Mouse (Mus musculus) embryonic facial prominence, embryonic 10.5 days (tissue): Measurements from ENCODE around the gene Abhd6. TPM values are rescaled to one million over a fixed set of nuclear protein-coding genes. Genes with fewer than 3 reads are reported as not detected.

Source experiments
- DNase-seq: peaks from one replicate; pipeline ENCODE4 v3.0.0-alpha.2; 2017; ENCODE audit warnings: low spot score
- H3K27ac ChIP-seq: fragments of 300-500 bp; sonication (generic); replicated peaks from 2 replicates; pipeline ENCODE4 v1.5.1; 2016; ENCODE audit warnings: mild to moderate bottlenecking
- H3K27me3 ChIP-seq: fragments of 300-500 bp; sonication (generic); replicated peaks from 2 replicates; pipeline ENCODE4 v1.6.1; 2016; ENCODE audit warnings: low read depth, mild to moderate bottlenecking; ENCODE audit not compliant: poor library complexity, severe bottlenecking
- H3K36me3 ChIP-seq: fragments of 300-500 bp; sonication (generic); replicated peaks from 2 replicates; pipeline ENCODE4 v1.6.1; 2016; ENCODE audit warnings: mild to moderate bottlenecking, moderate library complexity
- H3K4me1 ChIP-seq: fragments of 300-500 bp; sonication (generic); 2 replicates; pipeline ENCODE4 v1.6.1; 2016
- H3K4me3 ChIP-seq: fragments of 300-500 bp; sonication (generic); 2 replicates; pipeline ENCODE4 v1.5.1; 2016; ENCODE audit warnings: mild to moderate bottlenecking, moderate library complexity
- H3K9me3 ChIP-seq: fragments of 300-500 bp; sonication (generic); 2 replicates; pipeline ENCODE4 v1.6.1; 2016; ENCODE audit warnings: mild to moderate bottlenecking
- WGBS: fragments of 180-500 bp; shearing (Covaris S2); methylation state at CpG from one replicate; pipeline ENCODE4 v1.1.7; 2016; 5-methylcytosine and 5-hydroxymethylcytosine counted together
- polyA plus RNA-seq: library from polyadenylated mRNA; unstranded; fragments of >200 nt; fragmentation: Nextera tagmentation; extraction: Ambion mirVana; gene quantifications from 2 replicates; pipeline ENCODE4 v1.2.1, GENCODE M21; 2016

The Abhd6 gene
- 16.9 and 17.6 TPM in 2 replicates for polyA plus RNA-seq

DNA sequence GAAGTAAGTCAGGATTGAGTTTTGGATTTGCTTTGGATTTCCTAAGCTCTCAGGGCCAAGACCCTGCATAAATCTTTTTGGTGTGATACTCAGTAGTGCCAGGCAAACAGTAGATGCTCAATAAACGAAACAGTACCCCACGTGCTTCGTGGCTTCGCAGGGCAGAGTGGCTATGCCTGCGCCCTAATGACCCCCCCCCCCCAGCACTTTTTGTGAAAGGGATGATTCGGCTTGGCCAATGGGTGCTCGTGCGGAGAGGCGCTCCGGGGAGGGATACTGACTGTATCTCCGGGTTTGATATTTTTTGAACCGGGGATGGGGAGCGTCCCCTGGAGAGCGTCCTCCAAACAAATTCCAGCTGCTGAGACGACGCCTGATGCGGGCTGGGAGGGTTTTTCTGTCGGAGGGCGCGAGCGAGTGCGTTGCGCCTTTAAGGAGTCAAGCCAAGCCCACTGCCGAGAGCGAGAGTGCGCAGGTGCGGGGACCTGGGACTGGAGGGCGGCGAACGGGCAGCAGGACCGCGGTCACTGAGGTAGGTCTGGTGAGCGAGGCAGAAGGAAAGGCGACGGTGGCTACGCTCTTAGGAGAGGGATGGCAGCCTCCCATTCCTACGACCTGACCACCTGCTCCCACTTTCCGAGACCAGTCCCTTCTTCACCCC is at the start of gene Abhd6:
Gene Abhd6 (plus strand): TSS at position 471 of the 661 bp plus-strand sequence.
- H3K27ac ChIP-seq: peak within 1 kb of the TSS; percentile 78
- 2% methylated on average over 38 of the region's 38 CpGs for WGBS
- H3K27me3 ChIP-seq: peaks cover 55% of the 10 kb centered on the region

DNA sequence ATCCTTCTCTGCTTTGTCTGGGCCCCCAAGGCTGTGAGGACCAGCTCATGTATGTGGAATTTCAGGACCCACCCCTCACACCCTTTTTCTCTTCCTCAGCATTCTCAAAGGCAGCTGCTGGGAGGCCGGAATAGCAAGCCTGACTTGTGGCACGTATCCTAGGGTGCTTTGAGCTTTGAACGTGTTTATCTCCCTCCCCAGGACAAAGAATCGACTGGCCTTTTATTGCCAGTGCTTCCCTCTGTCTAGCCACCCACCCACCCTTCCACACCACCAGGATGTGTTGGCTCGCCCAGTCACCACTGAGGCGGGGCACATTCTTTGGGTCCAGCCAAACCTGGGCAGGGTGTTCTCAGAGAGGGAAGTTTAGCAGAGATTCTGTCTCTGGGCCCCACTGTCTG is 48.6 kb upstream of the Abhd6 start:
- Histone ChIP-seq H3K27me3 (no peaks in the 10 kb centered on the region), H3K9me3 (no peaks in the 10 kb centered on the region), H3K36me3 (peaks cover 30% of the 10 kb centered on the region), H3K4me1 (peaks cover 28% of the 10 kb centered on the region), H3K27ac (no peak overlapping the region), H3K4me3 (no peak overlapping the region)
- WGBS: 50% methylated on average over 6 of the region's 6 CpGs
- no peak for DNase-seq

More for the DNA sequence above, at the start of gene Abhd6:
- peak within 1 kb of the TSS; percentile 71 for H3K4me3 ChIP-seq
- H3K36me3 ChIP-seq: no peaks in the 10 kb centered on the region
- DNase-seq: peak; percentile 93
- peaks cover 31% of the 10 kb centered on the region for H3K4me1 ChIP-seq
- no peaks in the 10 kb centered on the region for H3K9me3 ChIP-seq

DNA sequence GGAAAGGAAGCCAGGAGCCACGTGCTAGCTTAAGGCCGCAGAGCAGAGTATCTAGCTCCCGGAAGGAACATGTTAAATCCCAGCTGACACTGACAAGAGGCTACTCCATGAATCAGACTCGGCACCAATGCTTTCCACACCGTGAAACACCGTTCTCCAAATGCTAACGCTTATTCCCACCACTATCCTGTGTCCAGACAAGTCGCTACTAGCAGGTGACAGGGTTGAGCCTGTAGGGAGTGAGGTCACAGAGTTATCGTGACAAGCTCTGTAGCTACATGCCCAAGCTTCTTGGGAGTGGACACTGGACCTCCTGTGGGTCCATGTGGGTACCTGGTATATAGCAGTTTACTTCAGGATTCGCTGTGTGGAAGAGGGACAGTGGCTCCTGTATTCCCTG is 46.3 kb upstream of the Abhd6 start:
- no peaks in the 10 kb centered on the region for H3K27me3 ChIP-seq
- no peak overlapping the region for H3K4me3 ChIP-seq
- WGBS: 84% methylated on average over 10 of the region's 10 CpGs
- peaks cover 6% of the 10 kb centered on the region; the same call in 1 of the 2 replicates for H3K36me3 ChIP-seq
- no peaks in the 10 kb centered on the region for H3K9me3 ChIP-seq
- no peak for DNase-seq
- H3K4me1 ChIP-seq: peaks cover 28% of the 10 kb centered on the region
- H3K27ac ChIP-seq: no peak overlapping the region

DNA sequence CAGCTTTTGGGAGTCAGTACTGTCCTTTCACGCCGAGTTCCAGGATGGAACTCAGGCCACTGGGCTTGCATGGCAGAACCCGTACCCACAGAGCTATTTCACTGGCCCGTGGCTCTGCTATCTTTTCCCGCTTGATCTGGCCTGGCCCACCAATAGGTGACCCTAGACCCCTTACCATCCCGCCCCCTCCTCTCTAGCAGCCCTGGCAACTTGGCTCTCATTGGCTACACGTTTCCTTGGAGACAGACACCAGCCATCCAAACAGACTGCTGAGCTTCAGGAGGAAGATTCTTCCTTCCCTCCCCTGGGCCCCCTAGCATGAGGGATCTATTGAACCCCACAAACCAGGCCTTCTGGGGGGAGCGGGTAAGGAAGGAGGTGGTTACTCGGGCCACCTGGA is 45.7 kb upstream of the Abhd6 start, which contains the start of gene Gm45521:
Gene Gm45521 (plus strand): TSS at position 240 of the 400 bp plus-strand sequence.
- 54% methylated on average over 9 of the region's 9 CpGs for WGBS
- peak; percentile 43 for DNase-seq
- H3K27ac ChIP-seq: peak within 1 kb of the TSS; percentile 24; the same call in 1 of the 2 replicates
- H3K27me3 ChIP-seq: no peaks in the 10 kb centered on the region
- no peaks in the 10 kb centered on the region for H3K36me3 ChIP-seq
- H3K4me3 ChIP-seq: no peak within 1 kb of the TSS
- peaks cover 28% of the 10 kb centered on the region for H3K4me1 ChIP-seq
- H3K9me3 ChIP-seq: no peaks in the 10 kb centered on the region

DNA sequence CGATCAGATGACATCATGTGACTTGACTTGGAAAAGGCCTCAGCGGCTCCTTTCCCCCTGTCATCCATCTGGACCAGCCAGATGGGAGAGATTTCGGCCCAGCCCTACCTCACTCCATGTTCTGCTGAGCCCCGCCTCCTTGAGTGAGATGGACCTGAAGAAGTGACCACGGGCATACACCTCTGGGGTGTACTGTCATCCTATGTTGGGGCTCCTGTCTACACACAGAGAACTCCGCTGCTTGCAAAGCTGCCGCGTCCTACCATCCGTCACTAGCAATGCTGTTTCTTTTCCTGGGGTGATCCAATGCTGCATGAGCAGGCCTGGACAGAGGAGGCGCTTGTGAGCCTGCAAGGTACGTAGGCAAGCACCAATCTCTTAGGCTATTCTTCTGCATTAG is 42.1 kb upstream of the Abhd6 start:
- no peaks in the 10 kb centered on the region for H3K27me3 ChIP-seq
- peaks cover 15% of the 10 kb centered on the region for H3K4me1 ChIP-seq
- WGBS: 53% methylated on average over 11 of the region's 11 CpGs
- no peaks in the 10 kb centered on the region for H3K9me3 ChIP-seq
- H3K4me3 ChIP-seq: no peak overlapping the region
- peak; percentile 38 for DNase-seq
- no peaks in the 10 kb centered on the region for H3K36me3 ChIP-seq
- H3K27ac ChIP-seq: no peak overlapping the region

DNA sequence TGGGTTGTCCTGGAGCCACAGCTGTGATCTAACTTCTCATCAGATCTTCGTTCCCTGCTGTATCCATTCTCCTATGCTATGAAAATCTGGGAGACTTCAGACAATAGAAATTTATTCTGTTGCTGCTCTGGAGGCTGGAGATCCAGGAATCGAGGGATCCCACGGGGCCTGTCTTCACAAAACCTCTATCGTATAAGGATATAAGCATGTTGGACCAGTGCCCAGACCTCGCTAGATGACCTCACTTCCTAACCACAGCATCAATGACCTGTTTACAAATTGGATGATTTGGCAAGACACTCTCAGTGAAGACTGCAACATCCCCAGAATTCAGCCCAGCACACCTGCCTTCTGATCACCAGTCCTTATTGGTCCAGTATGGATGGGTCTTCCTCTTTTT is 41.0 kb upstream of the Abhd6 start:
- Histone ChIP-seq H3K4me3 (no peak overlapping the region), H3K9me3 (no peaks in the 10 kb centered on the region), H3K4me1 (peaks cover 12% of the 10 kb centered on the region), H3K27me3 (no peaks in the 10 kb centered on the region), H3K27ac (no peak overlapping the region), H3K36me3 (no peaks in the 10 kb centered on the region)
- no peak for DNase-seq
- WGBS: 89% methylated on average over 5 of the region's 5 CpGs

DNA sequence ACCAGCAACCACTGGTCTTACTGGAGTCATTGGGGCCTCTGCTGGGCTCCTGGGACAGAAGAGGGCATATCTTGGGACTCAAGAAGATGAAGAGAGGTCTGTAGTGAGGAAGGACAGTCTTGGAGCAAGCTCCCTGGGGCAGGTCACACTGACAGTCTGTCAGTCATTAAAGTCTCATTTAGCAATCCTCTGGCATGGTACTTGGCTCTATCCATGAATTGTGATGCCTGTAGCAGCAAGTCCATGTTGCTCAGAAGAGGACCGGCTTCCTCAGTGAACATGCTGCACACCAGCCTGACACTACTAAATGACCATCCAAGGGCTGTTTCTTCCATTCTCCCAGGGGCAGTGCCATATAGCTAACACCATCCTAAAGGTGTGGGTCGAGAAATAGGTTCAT is 40.1 kb upstream of the Abhd6 start:
- DNase-seq: no peak
- no peak overlapping the region for H3K4me3 ChIP-seq
- no peak overlapping the region for H3K27ac ChIP-seq
- 0 out of 2 replicates have a peak, but pooled peaks cover 4% of the 10 kb centered on the region for H3K4me1 ChIP-seq
- no peaks in the 10 kb centered on the region for H3K36me3 ChIP-seq
- no peaks in the 10 kb centered on the region for H3K27me3 ChIP-seq
- no peaks in the 10 kb centered on the region for H3K9me3 ChIP-seq
- 77% methylated on average over 2 of the region's 2 CpGs for WGBS

DNA sequence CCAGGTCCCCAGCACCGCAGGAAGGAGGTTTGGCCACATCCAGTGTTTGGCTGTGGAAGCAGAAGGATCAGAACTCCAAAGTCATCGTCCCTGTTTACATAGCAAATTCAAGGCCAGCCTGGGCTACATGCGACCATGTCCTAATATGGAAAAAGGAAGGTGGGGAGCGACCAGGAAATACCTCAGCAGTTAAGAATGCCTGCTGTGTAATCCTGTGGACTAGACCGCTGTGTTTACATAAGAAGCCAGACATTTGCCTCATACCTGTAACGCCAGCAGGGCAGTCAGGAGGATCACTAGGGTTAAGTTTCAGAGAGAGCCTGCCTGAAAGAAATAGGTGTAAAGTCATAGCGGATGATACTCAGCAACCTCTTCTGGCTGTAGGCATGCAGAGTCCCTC is 39.5 kb upstream of the Abhd6 start:
- no peaks in the 10 kb centered on the region for H3K36me3 ChIP-seq
- H3K4me1 ChIP-seq: 0 out of 2 replicates have a peak, but pooled peaks cover 4% of the 10 kb centered on the region
- WGBS: 63% methylated on average over 7 of the region's 7 CpGs
- H3K9me3 ChIP-seq: no peaks in the 10 kb centered on the region
- no peak overlapping the region for H3K4me3 ChIP-seq
- no peaks in the 10 kb centered on the region for H3K27me3 ChIP-seq
- H3K27ac ChIP-seq: no peak overlapping the region
- no peak for DNase-seq

DNA sequence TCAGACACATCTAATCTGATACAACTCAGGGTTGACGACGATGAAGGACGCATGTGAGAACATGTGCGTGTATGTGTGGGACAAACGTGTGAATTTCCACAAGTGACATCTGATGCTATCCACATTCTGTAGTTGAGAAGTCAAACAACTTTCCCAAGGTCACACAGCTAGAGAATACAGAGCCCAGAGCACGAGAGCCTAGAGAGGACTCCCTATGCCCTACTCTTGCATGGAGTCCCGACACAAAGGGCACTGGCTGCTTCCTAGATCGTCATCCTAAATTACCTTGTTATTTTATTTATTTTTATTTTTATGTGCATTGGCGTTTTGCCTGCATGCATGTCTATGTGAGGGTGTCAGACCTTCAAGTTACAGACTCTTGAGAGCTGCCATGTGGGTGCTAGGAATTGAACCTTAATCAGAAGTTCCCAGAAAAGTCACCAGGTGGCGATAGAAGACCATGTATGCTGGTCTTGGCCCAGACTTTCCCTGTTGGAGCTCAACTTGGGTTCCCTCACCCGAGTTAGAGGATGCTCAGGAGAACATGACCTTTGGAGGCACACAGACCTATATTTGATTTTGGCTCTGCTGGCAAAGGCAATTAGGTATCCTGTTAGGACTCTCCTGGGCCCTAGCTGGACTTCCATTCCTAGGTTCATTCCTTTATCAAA is 38.3 kb upstream of the Abhd6 start:
- DNase-seq: peak; percentile 67
- no peaks in the 10 kb centered on the region for H3K9me3 ChIP-seq
- H3K27me3 ChIP-seq: no peaks in the 10 kb centered on the region
- H3K4me3 ChIP-seq: no peak overlapping the region
- H3K36me3 ChIP-seq: no peaks in the 10 kb centered on the region
- 0 out of 2 replicates have a peak, but pooled peaks cover 4% of the 10 kb centered on the region for H3K4me1 ChIP-seq
- H3K27ac ChIP-seq: no peak overlapping the region
- whole genome bisulfite sequencing: 57% methylated on average over 11 of the region's 11 CpGs

DNA sequence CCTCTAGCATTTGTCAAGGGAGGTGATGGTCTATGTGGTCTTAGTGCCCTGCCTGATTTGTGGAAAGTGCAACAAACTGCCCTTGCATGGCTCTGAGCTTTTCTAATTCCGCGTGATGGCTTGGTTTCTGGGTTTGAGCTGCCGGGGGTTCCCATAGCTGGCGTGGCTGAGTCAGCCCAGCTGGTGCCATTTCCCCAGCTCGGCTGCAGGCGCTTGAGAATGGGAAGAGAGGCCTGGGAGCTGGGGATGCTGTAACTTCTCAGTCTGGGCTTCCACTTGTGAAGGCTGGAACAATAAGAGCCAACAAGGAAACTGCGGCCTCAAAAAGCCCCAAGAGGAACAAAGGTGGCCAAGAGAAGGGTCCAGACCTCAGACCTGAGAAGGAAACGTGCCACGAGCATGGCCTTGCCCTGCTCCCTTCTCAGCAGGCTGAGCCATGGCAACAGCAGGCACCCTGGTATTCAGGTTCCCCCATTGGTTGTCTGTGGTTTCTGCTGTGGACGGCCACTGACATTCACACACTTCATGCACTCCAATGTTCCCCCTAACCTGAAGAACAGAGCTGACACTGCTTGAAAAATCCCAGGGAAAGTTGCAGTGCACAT is 30.7 kb upstream of the Abhd6 start:
- no peak for DNase-seq

DNA sequence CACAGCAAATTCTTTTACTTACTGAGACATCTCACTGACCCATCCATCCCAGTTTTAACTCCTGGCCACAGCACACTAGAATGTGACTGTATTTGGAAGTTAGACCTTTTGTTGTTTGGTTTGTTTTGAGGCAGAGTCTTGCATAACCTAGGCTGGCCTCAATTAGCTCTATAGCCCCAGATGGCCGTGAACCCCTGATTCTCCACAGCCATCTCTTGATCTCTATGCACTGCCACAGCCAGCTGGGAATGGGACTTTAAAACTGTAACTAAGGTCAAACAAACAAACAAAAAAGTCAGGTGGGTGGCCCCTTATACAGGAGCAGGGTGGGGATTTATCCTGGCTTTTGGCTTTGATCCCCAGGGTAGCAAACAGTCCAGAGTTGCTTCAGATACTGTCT is 28.1 kb upstream of the Abhd6 start:
- Histone ChIP-seq H3K9me3 (no peaks in the 10 kb centered on the region), H3K36me3 (no peaks in the 10 kb centered on the region), H3K27ac (no peak overlapping the region), H3K4me3 (no peak overlapping the region), H3K4me1 (no peaks in the 10 kb centered on the region), H3K27me3 (no peaks in the 10 kb centered on the region)
- DNase-seq: no peak
- 72% methylated on average over 1 of the region's 1 CpGs for WGBS

More for the DNA sequence above, 30.7 kb upstream of the Abhd6 start:
- Histone ChIP-seq H3K9me3 (no peaks in the 10 kb centered on the region), H3K27me3 (no peaks in the 10 kb centered on the region), H3K27ac (no peak overlapping the region), H3K4me3 (no peak overlapping the region), H3K36me3 (no peaks in the 10 kb centered on the region), H3K4me1 (no peaks in the 10 kb centered on the region)
- WGBS: 73% methylated on average over 10 of the region's 10 CpGs

DNA sequence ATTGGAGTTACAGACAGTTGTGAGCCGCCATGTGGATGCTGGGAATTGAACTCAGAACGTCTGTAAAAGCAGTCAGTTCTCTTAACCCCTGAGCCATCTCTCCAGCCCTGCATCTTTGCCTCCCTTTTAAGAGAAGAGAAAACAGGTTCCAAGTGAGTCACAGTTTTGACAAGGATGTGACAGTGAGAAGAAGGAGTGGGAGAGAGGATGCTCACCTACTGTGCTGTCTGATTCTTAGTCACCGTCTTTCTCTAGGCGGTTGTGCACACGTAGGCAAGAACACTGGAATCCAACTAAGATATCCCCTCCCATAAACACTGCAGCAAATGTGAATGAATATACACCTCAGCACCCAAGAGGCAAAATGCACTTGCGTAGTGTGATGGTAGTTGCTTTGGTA is 27.5 kb upstream of the Abhd6 start:
- no peak for DNase-seq
- Histone ChIP-seq H3K4me1 (no peaks in the 10 kb centered on the region), H3K36me3 (no peaks in the 10 kb centered on the region), H3K27me3 (no peaks in the 10 kb centered on the region), H3K27ac (no peak overlapping the region), H3K4me3 (no peak overlapping the region), H3K9me3 (no peaks in the 10 kb centered on the region)
- WGBS: 87% methylated on average over 6 of the region's 6 CpGs

DNA sequence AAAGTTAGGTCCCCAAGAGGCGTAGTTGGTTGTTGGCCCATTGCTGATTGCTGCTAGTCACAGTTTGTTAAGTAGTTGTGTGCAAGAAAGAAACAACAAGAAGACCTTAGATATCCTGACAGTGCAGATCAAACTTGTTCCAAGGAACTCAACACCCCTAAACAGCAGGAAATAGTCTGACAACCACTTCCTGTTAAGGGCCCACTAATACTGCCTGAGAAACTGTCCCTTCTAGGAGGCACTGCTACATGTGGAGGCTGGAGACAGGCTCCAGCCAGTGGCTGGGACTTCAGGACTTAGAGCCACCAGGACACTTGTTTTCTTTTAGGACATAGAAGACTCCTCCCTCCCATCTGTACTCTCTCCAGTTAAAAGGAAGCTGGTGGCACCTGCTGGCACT is 25.2 kb upstream of the Abhd6 start:
- WGBS: 97% methylated on average over 1 of the region's 1 CpGs
- Histone ChIP-seq H3K4me1 (no peaks in the 10 kb centered on the region), H3K4me3 (no peak overlapping the region), H3K27ac (no peak overlapping the region), H3K27me3 (no peaks in the 10 kb centered on the region), H3K9me3 (no peaks in the 10 kb centered on the region), H3K36me3 (no peaks in the 10 kb centered on the region)
- DNase-seq: no peak
